In genomic region chr8:84127202-84127901, GRCm38 (mm10) we compare ENCODE assay signal across 9 mouse cellular contexts. TPM values are rescaled to one million over a fixed set of nuclear protein-coding genes. Genes with fewer than 3 reads are reported as not detected.
DNase-seq lines count a peak whose midpoint lies in the region; ATAC-seq and TF ChIP-seq lines count a peak whose summit lies in the region.
"Had no signal": no experiment of that assay in that cellular context is flagged by ENCODE, and none has a peak within 500 bp of the region (broad histone marks: within the 10 kb centered on the region; RNA-seq: fewer than 3 reads in every experiment).

No protein-coding gene starts in this region.

- H3K9ac ChIP-seq in limb, embryonic 11.5 days (ENCODE audit: low read length): peak overlapping the region; percentile 22; the same call in 1 of the 2 replicates
- no peak overlapping the region for H3K9ac ChIP-seq in hindbrain, postnatal 0 days (replicated peaks; ENCODE audit: low read length)

- DNase-seq in lung, postnatal 36 days: peak; percentile 15
- no peak for DNase-seq in lung, adult 18-20 months
- DNase-seq in limb, embryonic 11.5 days (ENCODE audit: low spot score): no peak
- DNase-seq in thymus, postnatal 25 days: peak; percentile 70
- no peak for DNase-seq in hindbrain, postnatal 0 days (ENCODE audit: low spot score)
- no peak for DNase-seq in urinary bladder, postnatal 14 days (ENCODE audit: low spot score)
- DNase-seq: heart, postnatal 14 days had no signal

- H3K27me3 ChIP-seq in limb, embryonic 11.5 days (ENCODE audit: control insufficient read depth, insufficient read depth, low read length): no peaks in the 10 kb centered on the region
- H3K27me3 ChIP-seq in hindbrain, postnatal 0 days (ENCODE audit: insufficient read depth, low read length): no peaks in the 10 kb centered on the region

- no peak overlapping the region for H3K4me3 ChIP-seq in limb, embryonic 11.5 days (ENCODE audit: low read depth, low read length)
- no peak overlapping the region for H3K4me3 ChIP-seq in hindbrain, postnatal 0 days (ENCODE audit: low read length)

- ATAC-seq in activated CD4-positive, CD25-positive, alpha-beta regulatory T cell, adult 4 months: peak; percentile 92
- ATAC-seq in limb, embryonic 11.5 days (ENCODE audit: insufficient number of reproducible peaks, low FRiP score, low TSS enrichment, low read depth): no peak
- no peak for ATAC-seq in hindbrain, postnatal 0 days

- H3K4me1 ChIP-seq in limb, embryonic 11.5 days (ENCODE audit: control insufficient read depth, insufficient read depth, low read length): peaks cover 11% of the 10 kb centered on the region
- H3K4me1 ChIP-seq in hindbrain, postnatal 0 days (ENCODE audit: insufficient read depth, low read length): 0 out of 2 replicates have a peak, but pooled peaks cover 6% of the 10 kb centered on the region

- 54% methylated on average over 17 of the region's 17 CpGs for WGBS in limb, embryonic 11.5 days
- 72% methylated on average over 17 of the region's 17 CpGs for WGBS in hindbrain, postnatal 0 days

- H3K9me3 ChIP-seq in limb, embryonic 11.5 days (ENCODE audit: control insufficient read depth, low read length): no peaks in the 10 kb centered on the region
- no peaks in the 10 kb centered on the region for H3K9me3 ChIP-seq in hindbrain, postnatal 0 days (ENCODE audit: low read length)

- no peak overlapping the region; the same call in 1 of the 2 replicates for H3K27ac ChIP-seq in limb, embryonic 11.5 days (replicated peaks; ENCODE audit: low read depth, low read length)
- no peak overlapping the region for H3K27ac ChIP-seq in hindbrain, postnatal 0 days

- no peak for TF ChIP-seq CTCF in hindbrain, postnatal 0 days (IDR thresholded peaks at IDR 0.05; ENCODE audit: low read depth)

- H3K36me3 ChIP-seq in limb, embryonic 11.5 days (ENCODE audit: control insufficient read depth, insufficient read depth, low read length): 0 out of 2 replicates have a peak, but pooled peaks cover 3% of the 10 kb centered on the region
- no peaks in the 10 kb centered on the region for H3K36me3 ChIP-seq in hindbrain, postnatal 0 days (ENCODE audit: insufficient read depth, low read length)

- no peak overlapping the region for H3K4me2 ChIP-seq in limb, embryonic 11.5 days (ENCODE audit: low read depth, severe bottlenecking)
- no peak overlapping the region for H3K4me2 ChIP-seq in hindbrain, postnatal 0 days (ENCODE audit: low read depth, low read length)

RNA-seq across cellular contexts. Expression of gene Podnl1, which starts 1.6 kb away (rescaled TPM):
- polyA plus RNA-seq in activated CD4-positive, CD25-positive, alpha-beta regulatory T cell, adult 4 months (2017; shearing (Covaris generic)): 1 to 10 TPM; 8.2 to 9.0 TPM
- 0.10 and 0.17 TPM in 2 replicates for polyA plus RNA-seq in limb, embryonic 11.5 days (2014; fragmentation: Nextera tagmentation; extraction: Ambion mirVana)
- 0.72 TPM in 1 of 2 replicates, not detected in the other for total RNA-seq in hindbrain, postnatal 0 days (2014; rRNA removed)
- polyA plus RNA-seq in hindbrain, postnatal 0 days (2015; fragmentation: Nextera tagmentation; extraction: Ambion mirVana): 0.41 and 0.68 TPM in 2 replicates
- total RNA-seq: layer of hippocampus, postnatal 25 days had no signal

RNA-seq across cellular contexts. Expression of gene Cc2d1a, which starts 20.4 kb away (rescaled TPM):
- 10 to 100 TPM; 14.9 to 16.0 TPM for polyA plus RNA-seq in activated CD4-positive, CD25-positive, alpha-beta regulatory T cell, adult 4 months (2017; shearing (Covaris generic))
- polyA plus RNA-seq in limb, embryonic 11.5 days (2014; fragmentation: Nextera tagmentation; extraction: Ambion mirVana): 15.2 and 15.7 TPM in 2 replicates
- total RNA-seq in hindbrain, postnatal 0 days (2014; rRNA removed): 66.2 and 75.1 TPM in 2 replicates
- polyA plus RNA-seq in hindbrain, postnatal 0 days (2015; fragmentation: Nextera tagmentation; extraction: Ambion mirVana): 47.1 and 49.6 TPM in 2 replicates

RNA-seq across cellular contexts. Expression of gene 4930432K21Rik, which starts 20.5 kb away (rescaled TPM):
- 1 to 10 TPM in 1 of 2 experiments, under 1 TPM in 1; 0.40 to 1.2 TPM for polyA plus RNA-seq in activated CD4-positive, CD25-positive, alpha-beta regulatory T cell, adult 4 months (2017; shearing (Covaris generic))
- polyA plus RNA-seq in limb, embryonic 11.5 days (2014; fragmentation: Nextera tagmentation; extraction: Ambion mirVana): 0.61 and 0.89 TPM in 2 replicates
- total RNA-seq in hindbrain, postnatal 0 days (2014; rRNA removed): 3.3 and 5.9 TPM in 2 replicates
- polyA plus RNA-seq in hindbrain, postnatal 0 days (2015; fragmentation: Nextera tagmentation; extraction: Ambion mirVana): 2.7 and 3.0 TPM in 2 replicates

RNA-seq across cellular contexts. Expression of gene Dcaf15, which starts 22.8 kb away (rescaled TPM):
- 10 to 100 TPM; 13.9 to 15.9 TPM for polyA plus RNA-seq in activated CD4-positive, CD25-positive, alpha-beta regulatory T cell, adult 4 months (2017; shearing (Covaris generic))
- 13.4 and 15.2 TPM in 2 replicates for polyA plus RNA-seq in limb, embryonic 11.5 days (2014; fragmentation: Nextera tagmentation; extraction: Ambion mirVana)
- total RNA-seq in hindbrain, postnatal 0 days (2014; rRNA removed): 77.0 and 77.6 TPM in 2 replicates
- polyA plus RNA-seq in hindbrain, postnatal 0 days (2015; fragmentation: Nextera tagmentation; extraction: Ambion mirVana): 18.4 and 18.5 TPM in 2 replicates

RNA-seq across cellular contexts. Expression of gene Nanos3, which starts 57.7 kb away (rescaled TPM):
- polyA plus RNA-seq in activated CD4-positive, CD25-positive, alpha-beta regulatory T cell, adult 4 months (2017; shearing (Covaris generic)): 1 to 10 TPM in 1 of 2 experiments, not detected in 1; 1.1 TPM
- polyA plus RNA-seq in limb, embryonic 11.5 days (2014; fragmentation: Nextera tagmentation; extraction: Ambion mirVana): 4.3 and 4.9 TPM in 2 replicates
- total RNA-seq in hindbrain, postnatal 0 days (2014; rRNA removed): 2.3 and 3.2 TPM in 2 replicates
- polyA plus RNA-seq in hindbrain, postnatal 0 days (2015; fragmentation: Nextera tagmentation; extraction: Ambion mirVana): 11.5 and 15.5 TPM in 2 replicates

Comparison
In these comparisons a context has a peak if more than half of its experiments do, and no peak if none do; other contexts are left out.
1. DNase-seq: peak in lung, postnatal 36 days (single experiment) and thymus, postnatal 25 days (single experiment); none in lung, adult 18-20 months (0 of 2), limb, embryonic 11.5 days (single experiment), hindbrain, postnatal 0 days (single experiment) and urinary bladder, postnatal 14 days (single experiment).